Mouse (Mus musculus): ENCODE results near the gene Nap1l5.

GRCm38 (mm10) chr6:58881363-58881762 lies 25.5 kb downstream of the Nap1l5 start:
- no peak for TF ChIP-seq TAL1 (IDR thresholded peaks at IDR 0.05; ENCODE audit: low read length)
- TF ChIP-seq GATA1 (IDR thresholded peaks at IDR 0.05; ENCODE audit: low read length): no peak

Measured in erythroblast, embryonic 14.5 days (primary cell).